Mouse (Mus musculus) macrophage (primary cell): ENCODE measurements around the gene Hbq1a. TPM values are rescaled to one million over a fixed set of nuclear protein-coding genes. Genes with fewer than 3 reads are reported as not detected.
A peak's percentile ranks its signal among the peaks of the same experiment; 100 is the strongest.

Experiments
- H3K27ac ChIP-seq: fragments of 350-480 bp; formaldehyde crosslinking; 2 replicates; pipeline ENCODE4 v1.9.0; 2021
- H3K36me3 ChIP-seq: fragments of 350-480 bp; formaldehyde crosslinking; 2 replicates; pipeline ENCODE4 v1.9.0; 2021; ENCODE audit errors: inconsistent target
- H3K4me3 ChIP-seq: fragments of 350-480 bp; formaldehyde crosslinking; 2 replicates; pipeline ENCODE4 v1.9.0; 2021; ENCODE audit errors: inconsistent target
- H3K79me2 ChIP-seq: fragments of 350-480 bp; formaldehyde crosslinking; 2 replicates; pipeline ENCODE4 v1.9.0; 2021; ENCODE audit errors: inconsistent target
- WGBS: methylation state at CpG from one replicate; pipeline ENCODE4 v1.1.7; 2026; ENCODE audit warnings: inconsistent platforms; ENCODE audit not compliant: missing documents; 5-methylcytosine and 5-hydroxymethylcytosine counted together
- polyA plus RNA-seq: library from polyadenylated mRNA; stranded (reverse); fragments of 250-400 nt; gene quantifications from 3 replicates; pipeline ENCODE4 v1.2.4, GENCODE M21; 2018; ENCODE audit warnings: inconsistent platforms

Hbq1a gene
- polyA plus RNA-seq, 1 experiment from 2014 or later = not detected

DNA sequence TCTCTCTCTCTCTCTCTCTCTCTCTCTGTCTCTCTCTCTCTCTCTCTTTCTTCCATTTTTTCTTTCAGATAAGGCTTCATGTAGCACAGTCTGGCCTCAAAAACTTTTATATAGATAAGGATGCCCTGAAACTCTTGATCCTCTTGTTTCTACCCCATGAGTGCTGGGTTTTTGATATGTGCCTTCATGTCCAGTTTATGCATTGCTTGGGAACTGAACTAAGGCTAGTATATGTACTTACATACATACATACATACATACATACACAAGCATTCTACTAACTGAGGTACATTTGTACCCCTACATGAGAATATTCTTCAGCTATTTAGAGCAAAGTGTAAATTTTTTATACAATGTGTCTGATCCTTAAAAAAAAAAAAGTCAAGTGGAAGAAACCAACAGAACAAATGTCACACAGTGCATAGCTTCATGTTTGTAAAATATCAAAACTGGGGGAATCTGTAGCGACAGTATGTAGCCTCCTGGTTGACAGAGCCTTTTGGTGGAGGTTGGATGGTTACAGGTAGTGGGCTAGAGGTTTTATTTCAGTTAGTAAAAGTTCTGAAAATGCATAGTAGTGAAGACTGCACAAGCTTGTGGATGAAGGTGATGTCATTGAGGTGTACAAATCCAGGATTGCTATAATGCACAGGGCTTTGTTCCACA lies 1.9 kb upstream of the Hbq1a start:
- Histone ChIP-seq H3K27ac (no peak overlapping the region), H3K4me3 (no peak overlapping the region), H3K36me3 (no peaks in the 10 kb centered on the region), H3K79me2 (no peaks in the 10 kb centered on the region)
- 100% methylated on average over 1 of the region's 1 CpGs for WGBS

DNA sequence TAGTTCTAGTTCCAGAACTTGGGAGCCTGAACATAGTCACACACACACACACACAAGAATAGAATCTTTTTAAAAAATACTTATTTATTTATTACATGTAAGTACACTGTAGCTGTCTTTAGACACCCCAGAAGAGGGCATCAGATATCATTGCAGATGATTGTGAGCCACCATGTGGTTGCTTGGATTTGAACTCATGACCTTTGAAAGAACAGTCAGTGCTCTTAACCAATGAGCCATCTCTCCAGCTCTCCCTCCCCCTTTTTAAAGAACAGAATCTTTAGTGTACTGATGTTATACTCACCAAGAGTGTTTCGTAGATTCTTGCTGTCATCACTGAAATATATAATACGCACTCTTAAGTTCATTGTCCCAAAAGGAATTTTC lies 1.3 kb upstream of the Hbq1a start:
- WGBS = 100% methylated on average over 2 of the region's 2 CpGs
- H3K36me3 ChIP-seq = no peaks in the 10 kb centered on the region
- H3K27ac ChIP-seq = no peak overlapping the region
- no peak overlapping the region for H3K4me3 ChIP-seq
- no peaks in the 10 kb centered on the region for H3K79me2 ChIP-seq

- no peak overlapping the region for H3K27ac ChIP-seq
- H3K4me3 ChIP-seq = no peak overlapping the region
- no peaks in the 10 kb centered on the region for H3K79me2 ChIP-seq
- no peaks in the 10 kb centered on the region for H3K36me3 ChIP-seq
- 42% methylated on average over 13 of the region's 17 CpGs for WGBS
These were observed 704 bp downstream of the Hbq1a start for GRCm38 (mm10) chr11:32300279-32301267.

GRCm38 (mm10) chr11:32301506-32301905 lies 1.6 kb downstream of the Hbq1a start:
- no peak overlapping the region for H3K27ac ChIP-seq
- WGBS = 73% methylated on average over 1 of the region's 1 CpGs
- no peaks in the 10 kb centered on the region for H3K36me3 ChIP-seq
- H3K79me2 ChIP-seq = no peaks in the 10 kb centered on the region
- no peak overlapping the region for H3K4me3 ChIP-seq

DNA sequence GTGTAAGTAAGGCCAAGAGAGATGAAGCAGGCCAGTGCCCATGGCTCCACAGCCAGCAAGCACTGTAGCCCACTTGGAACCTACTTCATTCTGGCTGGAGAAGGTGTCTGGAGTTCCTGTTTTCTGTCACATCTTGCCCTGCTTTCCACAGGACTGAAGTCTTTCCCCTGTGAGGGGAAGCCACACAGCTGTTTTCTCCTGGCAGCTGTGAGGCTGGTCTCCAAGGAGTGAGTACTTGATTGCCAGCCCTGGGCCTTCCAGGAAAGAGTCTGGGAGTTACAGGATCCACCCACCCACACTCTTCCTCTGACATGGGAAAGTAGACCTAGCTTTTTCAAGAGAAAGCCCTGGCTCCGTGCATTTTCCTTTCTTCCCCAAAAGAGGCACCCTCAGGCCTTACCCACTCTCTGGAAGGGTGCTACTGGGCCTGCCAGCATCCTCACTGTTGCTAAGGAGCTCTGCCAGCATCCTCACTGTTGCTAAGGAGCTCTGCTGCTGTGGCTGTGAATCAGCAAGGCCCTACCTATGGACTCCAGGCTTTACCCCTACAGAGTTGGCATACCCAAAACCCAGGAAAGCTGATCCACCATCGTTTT lies 3.1 kb downstream of the Hbq1a start:
- WGBS = 52% methylated on average over 2 of the region's 2 CpGs
- no peak overlapping the region for H3K4me3 ChIP-seq
- H3K36me3 ChIP-seq = no peaks in the 10 kb centered on the region
- H3K79me2 ChIP-seq = no peaks in the 10 kb centered on the region
- H3K27ac ChIP-seq = no peak overlapping the region

GRCm38 (mm10) chr11:32303455-32303854 lies 3.6 kb downstream of the Hbq1a start:
- Histone ChIP-seq H3K36me3 (no peaks in the 10 kb centered on the region), H3K27ac (no peak overlapping the region), H3K4me3 (no peak overlapping the region), H3K79me2 (no peaks in the 10 kb centered on the region)
- WGBS = 82% methylated on average over 1 of the region's 1 CpGs

- H3K79me2 ChIP-seq = no peaks in the 10 kb centered on the region
- WGBS = 70% methylated on average over 1 of the region's 1 CpGs
These were observed 7.1 kb downstream of the Hbq1a start for GRCm38 (mm10) chr11:32307006-32307405.

GRCm38 (mm10) chr11:32309446-32309845 lies 9.6 kb downstream of the Hbq1a start:
- H3K27ac ChIP-seq = no peak overlapping the region
- H3K4me3 ChIP-seq = no peak overlapping the region
- no peaks in the 10 kb centered on the region for H3K36me3 ChIP-seq
- WGBS = 85% methylated on average over 4 of the region's 4 CpGs
- no peaks in the 10 kb centered on the region for H3K79me2 ChIP-seq

More at GRCm38 (mm10) chr11:32307006-32307405, 7.1 kb downstream of the Hbq1a start:
- Histone ChIP-seq H3K4me3 (no peak overlapping the region), H3K27ac (no peak overlapping the region), H3K36me3 (no peaks in the 10 kb centered on the region)

- 75% methylated on average over 3 of the region's 3 CpGs for WGBS
- Histone ChIP-seq H3K4me3 (no peak overlapping the region), H3K79me2 (no peaks in the 10 kb centered on the region), H3K36me3 (no peaks in the 10 kb centered on the region), H3K27ac (no peak overlapping the region)
These were observed 10.1 kb downstream of the Hbq1a start for GRCm38 (mm10) chr11:32309928-32310327.

DNA sequence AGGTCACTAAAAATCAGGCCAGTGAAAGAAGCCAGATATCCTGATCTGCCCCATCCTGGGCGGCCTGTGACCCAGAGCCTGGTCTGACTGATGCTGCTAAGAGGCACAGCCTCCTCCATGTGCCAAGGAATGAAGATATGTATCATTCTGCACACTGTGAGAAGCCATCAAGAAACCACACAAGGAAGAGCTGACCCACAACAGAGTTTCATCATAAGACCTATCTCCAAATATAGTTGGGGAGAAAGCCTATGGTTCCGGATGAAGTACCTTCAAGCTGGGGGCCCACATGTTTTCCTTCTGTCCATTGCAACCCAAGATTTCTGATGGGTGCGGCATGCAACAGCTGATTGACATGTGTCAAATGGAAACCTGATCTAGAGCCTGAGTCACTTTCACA lies 16.1 kb downstream of the Hbq1a start:
- WGBS = 68% methylated on average over 3 of the region's 3 CpGs
- no peaks in the 10 kb centered on the region for H3K36me3 ChIP-seq

GRCm38 (mm10) chr11:32320507-32321195 lies 20.8 kb downstream of the Hbq1a start:
- H3K36me3 ChIP-seq = no peaks in the 10 kb centered on the region
- WGBS = 60% methylated on average over 11 of the region's 11 CpGs
- H3K4me3 ChIP-seq = no peak overlapping the region
- H3K27ac ChIP-seq = no peak overlapping the region
- no peaks in the 10 kb centered on the region for H3K79me2 ChIP-seq

More for the DNA sequence above, 16.1 kb downstream of the Hbq1a start:
- no peak overlapping the region for H3K27ac ChIP-seq
- H3K4me3 ChIP-seq = no peak overlapping the region
- no peaks in the 10 kb centered on the region for H3K79me2 ChIP-seq

GRCm38 (mm10) chr11:32321196-32321565 lies 21.3 kb downstream of the Hbq1a start:
- 33% methylated on average over 8 of the region's 8 CpGs for WGBS
- no peaks in the 10 kb centered on the region for H3K36me3 ChIP-seq
- H3K4me3 ChIP-seq = no peak overlapping the region
- no peak overlapping the region for H3K27ac ChIP-seq
- H3K79me2 ChIP-seq = no peaks in the 10 kb centered on the region

DNA sequence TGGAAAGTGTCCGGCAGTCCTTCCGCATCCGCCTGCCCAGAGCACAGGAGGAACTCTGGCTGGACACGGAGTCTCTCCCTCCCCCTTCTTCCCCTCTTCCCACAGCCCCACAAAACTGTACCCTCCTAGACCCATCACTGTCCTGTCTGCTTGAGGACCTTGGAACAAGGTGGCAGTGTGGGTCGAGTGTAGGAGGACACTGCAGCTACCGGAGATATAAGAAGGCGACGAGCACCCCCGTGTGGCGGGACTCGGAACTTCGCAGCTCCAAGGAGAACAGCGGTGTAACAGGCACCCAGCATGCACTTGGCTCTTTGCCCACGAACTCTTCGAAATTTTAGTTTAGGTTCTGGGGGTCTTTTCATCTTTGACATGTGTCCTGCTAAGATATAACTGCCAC lies 24.7 kb downstream of the Hbq1a start:
- Histone ChIP-seq H3K27ac (0 out of 2 replicates have a peak overlapping the region, but pooled peaks have one; percentile 2), H3K79me2 (no peaks in the 10 kb centered on the region), H3K36me3 (no peaks in the 10 kb centered on the region), H3K4me3 (peak overlapping the region; percentile 17; the same call in 1 of the 2 replicates)
- WGBS = 8% methylated on average over 15 of the region's 15 CpGs

GRCm38 (mm10) chr11:32331075-32331474 lies 31.2 kb downstream of the Hbq1a start:
- Histone ChIP-seq H3K27ac (peak overlapping the region; percentile 70), H3K79me2 (no peaks in the 10 kb centered on the region), H3K4me3 (no peak overlapping the region), H3K36me3 (no peaks in the 10 kb centered on the region)
- WGBS = 14% methylated on average over 6 of the region's 6 CpGs
